Mouse (Mus musculus) adrenal gland, adult (tissue): ENCODE data around the gene Abhd2.

Experiments used
- DNase-seq, 2 experiments: peaks; one replicate each; pipeline ENCODE4 v3.0.0; 2022 to 2023; ENCODE audit warnings: low spot score in 1 of 2; ENCODE audit not compliant: inconsistent age in 2 of 2

Gene Abhd2

DNA sequence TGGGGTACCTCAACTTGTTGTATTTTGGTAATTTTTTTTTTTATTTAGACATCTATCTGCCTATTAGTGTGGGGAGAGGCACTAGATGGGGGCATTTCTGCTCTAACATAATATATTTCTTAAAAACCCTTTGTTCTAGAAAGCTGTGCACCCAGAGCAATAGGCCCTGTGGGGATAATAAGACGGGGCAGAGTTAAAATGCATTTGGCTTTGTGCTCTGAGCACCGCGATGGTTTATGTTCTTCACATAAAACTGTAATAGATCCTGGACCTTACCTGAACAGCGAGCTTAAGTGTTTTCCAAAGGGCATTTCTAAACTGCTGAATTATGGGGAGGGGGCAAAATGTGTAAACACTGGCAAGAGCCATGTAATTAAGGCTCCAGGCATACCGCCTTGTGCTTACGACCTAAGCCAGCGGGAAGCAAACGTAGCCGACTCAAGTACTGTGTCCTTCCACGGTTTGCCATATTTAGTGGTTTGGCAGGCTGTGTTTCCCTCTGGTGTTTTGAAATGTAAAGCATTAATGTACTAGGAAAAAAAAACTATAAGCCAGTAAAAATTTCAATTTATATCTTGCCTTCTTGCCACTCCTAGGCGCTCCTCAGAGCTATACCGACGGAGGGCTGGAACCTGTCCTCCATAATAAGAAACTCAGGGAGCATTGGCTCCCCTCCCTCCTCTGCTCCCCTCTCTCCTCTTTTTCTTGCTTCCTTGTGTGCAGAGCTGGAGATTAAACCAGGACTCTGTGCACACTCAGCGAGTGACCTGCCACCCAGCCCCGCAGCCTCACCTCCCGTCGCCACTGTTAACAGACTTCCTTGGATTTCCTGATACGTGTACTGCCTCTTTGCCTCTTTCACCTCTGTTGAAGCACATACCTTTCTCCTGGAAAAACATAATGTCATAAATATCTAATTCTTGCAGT is 141.7 kb downstream of the Abhd2 start:
- DNase-seq, result no peak
